Mouse (Mus musculus) embryonic fibroblast, embryonic 13.5 days (primary cell): ENCODE measurements around the gene Sptbn4.

Source experiments
- CTCF ChIP-seq: IDR thresholded peaks from 2 replicates; pipeline ENCODE4 v1.5.1; 2011; ENCODE audit warnings: mild to moderate bottlenecking, control low read depth, low read length, moderate library complexity, borderline replicate concordance; ENCODE audit not compliant: insufficient read depth
- POLR2A ChIP-seq: IDR thresholded peaks from 2 replicates; pipeline ENCODE4 v1.6.1; 2011; ENCODE audit warnings: low read depth, mild to moderate bottlenecking, control low read depth, low read length, moderate library complexity

DNA sequence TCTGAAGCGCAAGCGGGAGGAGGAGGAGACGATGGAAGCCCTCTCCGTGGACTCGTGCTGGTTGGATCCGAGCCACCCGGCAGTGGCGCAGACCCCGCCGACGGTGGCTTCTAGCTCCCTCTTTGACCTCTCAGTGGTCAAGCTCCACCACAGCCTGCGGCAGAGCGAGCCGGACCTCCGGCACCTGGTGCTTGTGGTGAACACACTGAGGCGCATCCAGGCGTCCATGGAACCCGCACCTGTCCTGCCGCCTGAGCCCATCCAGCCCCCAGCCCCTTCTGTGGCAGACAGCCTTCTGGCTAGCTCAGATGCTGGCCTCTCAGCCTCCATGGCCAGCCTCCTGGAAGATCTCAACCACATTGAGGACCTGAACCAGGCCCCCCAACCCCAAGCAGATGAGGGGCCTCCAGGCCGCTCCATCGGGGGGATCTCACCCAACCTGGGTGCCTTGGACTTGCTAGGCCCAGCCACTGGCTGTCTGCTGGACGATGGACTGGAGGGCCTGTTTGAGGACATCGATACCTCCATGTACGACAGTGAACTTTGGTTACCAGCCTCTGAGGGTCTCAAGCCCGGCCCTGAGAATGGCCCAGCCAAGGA, 41.9 kb upstream of the Sptbn4 start:
- TF ChIP-seq CTCF (no peak), POLR2A (no peak)
